Mouse (Mus musculus) naive thymus-derived CD4-positive, alpha-beta T cell, adult 2 months (primary cell): ENCODE data around the gene Cib4.

Experiments used
- DNase-seq: peaks from one replicate; pipeline ENCODE4 v3.0.0-alpha.2; 2011; ENCODE audit warnings: low read depth

Gene Cib4

DNA sequence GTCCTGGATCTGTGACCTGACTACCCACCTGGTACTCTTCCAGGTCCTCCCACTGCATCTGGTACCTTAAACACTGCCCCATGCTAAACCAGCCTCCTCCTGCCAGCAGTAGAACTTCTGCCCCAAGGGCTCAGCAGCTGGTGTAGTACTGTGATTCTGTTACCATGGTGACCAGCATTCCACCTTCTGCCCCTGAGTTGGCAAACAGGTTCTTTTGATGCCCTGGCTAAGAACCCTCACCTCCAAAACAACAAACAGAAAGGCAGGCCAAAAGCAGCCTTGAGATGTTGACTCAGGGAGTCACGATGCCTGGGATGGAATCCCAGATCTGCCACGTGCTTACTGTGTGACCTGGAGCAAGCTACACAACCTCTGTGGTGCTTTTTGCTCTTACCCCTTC lies at the start of gene Cib4:
Gene Cib4 (minus strand): TSS at position 139 of the 400 bp plus-strand sequence.
- DNase-seq: no peak

DNA sequence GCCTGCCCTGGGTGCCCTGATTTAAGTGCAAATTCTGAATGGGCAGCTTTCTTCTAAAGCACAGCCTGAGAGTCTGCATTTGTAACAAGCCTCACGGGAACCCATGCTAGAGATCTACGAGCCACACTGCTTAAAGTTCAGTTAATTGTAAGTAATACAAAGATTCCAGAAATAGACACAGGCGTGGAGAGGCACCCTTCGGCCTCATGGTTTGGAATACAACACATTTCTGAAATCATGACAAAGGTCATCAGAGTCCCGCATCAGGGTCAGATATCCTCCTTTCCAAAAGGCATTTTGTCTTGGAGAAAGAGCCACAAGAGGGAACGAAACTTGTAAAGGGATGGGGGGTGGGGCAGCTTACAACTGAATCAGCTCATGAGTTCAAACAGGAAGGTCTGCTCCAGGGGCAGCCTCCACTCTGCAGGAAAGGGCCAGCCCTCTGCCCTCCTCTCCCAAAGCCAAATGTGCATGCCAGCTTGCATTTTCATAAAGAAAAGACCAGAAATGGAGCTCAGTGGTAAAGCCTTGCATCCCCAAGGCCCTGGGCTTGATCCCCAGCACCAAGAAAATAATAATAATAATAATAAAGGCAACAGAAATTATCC lies 49.4 kb upstream of the Cib4 start:
- no peak for DNase-seq

DNA sequence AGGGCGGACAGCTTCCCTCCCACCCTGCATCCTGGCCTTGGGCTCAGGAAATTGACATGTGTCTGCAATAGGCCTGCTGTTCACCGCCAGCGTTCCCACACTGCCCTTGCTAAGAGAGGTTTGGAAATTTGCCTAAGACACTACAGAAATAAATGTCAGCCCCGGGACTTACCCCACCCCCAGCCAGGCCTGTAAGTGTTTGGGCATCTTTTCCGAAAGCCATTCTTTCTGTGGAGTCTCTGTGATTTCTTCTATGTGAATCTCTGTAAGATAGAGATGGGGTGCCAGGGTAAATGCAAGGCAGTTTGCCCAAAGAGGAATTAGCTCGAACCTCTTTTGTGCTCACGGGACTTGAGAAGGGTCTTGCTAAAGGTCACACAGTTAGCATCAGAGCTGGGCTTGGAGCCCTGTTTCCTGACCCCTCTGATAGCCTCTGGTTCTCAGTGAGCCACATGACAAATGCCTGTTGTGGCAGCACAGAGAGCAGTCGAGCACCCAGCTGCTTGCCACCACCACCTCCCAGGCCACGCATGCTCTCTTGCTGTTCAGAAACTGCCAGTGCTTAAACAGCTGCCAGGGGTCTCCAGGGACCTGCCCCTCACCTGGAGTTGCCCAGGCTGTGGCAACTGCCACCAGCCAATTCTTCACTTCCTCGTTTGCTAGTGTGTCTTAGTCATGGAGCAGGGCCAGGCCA lies 48.3 kb upstream of the Cib4 start:
- DNase-seq: no peak

DNA sequence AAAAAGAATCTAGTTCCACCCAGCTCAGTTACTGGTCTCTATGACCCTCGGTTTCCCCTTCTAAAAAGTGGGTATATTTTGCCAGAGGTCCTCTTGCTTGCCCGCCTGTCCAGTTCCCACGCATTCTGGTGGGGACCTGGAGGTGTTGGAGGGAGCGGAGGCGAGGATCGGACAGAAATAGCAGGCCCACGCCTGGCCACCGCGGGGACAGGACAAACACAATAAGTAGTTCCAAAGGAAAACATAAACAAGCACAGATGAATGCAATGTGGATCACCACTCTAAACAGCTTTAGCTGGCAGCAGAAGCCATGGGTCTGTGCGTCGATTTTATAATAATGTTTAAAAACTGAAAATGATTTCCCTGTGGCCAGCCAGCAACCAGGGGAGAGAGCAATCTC lies 47.7 kb upstream of the Cib4 start:
- DNase-seq: no peak

DNA sequence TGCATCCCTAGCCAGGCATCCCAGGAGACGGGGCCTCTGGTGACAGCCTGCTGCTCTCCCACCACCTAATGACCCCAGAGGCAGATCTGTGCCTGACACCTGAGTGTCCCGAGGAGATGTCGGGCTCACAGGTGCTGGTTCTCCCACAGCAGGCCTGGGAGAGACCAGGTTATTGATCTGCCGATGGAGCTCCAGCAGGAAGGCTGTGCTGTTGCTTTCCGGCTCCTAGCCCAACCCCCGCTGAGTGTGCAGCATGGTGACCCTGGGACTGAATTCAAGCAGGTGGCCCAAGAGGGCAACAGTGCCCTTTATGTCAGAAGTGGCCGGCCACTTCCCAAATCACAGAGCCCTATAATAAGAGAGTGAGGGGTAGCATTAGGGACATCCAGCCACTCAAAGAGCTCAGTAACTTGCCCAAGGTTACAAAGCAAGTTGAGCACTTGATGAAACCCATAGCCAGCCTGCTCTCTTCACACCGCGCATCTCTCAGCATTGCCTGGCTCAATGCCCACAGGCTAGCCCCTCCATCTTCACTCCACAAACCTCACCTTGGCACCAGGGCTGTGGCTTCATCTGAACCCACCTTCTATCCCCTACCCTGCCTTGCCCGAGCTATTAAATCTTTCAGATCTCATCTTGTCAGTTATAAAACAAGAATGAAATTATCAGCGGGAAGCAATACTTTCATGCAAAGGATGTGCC lies 46.8 kb upstream of the Cib4 start:
- no peak for DNase-seq

DNA sequence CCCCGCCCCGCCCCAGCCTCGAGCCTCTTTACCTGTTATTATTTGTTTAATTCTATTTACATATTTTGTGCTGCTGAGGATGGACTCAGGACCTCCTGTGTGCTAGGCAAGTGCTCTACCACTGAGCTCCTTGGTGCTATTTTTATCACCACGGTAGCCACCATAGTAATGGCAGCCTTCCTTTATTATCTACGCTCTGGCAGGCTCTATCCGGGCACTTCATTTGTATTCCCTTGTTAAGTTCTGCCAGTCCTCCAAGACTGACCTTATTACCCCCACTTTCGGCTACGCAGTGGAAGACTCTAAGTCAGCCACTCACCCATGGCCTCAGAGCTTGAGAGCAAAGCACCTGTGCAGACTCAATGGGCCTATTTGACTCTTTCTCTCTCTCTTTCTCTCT lies 46.1 kb upstream of the Cib4 start:
- no peak for DNase-seq

DNA sequence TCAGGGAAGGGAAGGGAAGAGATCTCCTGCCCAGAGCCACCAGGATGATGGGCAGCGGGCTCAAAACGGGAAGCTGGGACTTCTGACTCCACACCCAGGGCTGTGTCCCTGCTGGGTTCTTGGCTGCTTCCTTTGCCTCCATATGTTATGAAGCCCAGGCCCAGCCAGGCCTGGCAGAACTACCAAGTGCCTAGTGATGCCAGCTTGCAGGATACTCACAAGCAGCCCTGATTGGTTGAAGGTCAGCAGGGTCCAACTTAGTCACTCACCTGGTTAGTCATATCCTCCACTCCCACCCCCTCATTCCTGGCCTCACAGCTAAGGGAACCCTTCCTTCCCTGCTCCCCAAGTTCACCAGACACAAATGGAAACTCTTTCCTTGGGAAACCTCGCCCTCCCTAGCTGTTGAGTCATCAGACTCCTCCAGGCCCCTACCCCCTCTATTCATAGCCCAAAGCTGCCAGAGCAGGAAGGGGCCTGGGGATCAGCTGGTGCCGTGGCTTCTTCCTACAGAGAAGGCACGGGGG lies 45.6 kb upstream of the Cib4 start:
- no peak for DNase-seq

DNA sequence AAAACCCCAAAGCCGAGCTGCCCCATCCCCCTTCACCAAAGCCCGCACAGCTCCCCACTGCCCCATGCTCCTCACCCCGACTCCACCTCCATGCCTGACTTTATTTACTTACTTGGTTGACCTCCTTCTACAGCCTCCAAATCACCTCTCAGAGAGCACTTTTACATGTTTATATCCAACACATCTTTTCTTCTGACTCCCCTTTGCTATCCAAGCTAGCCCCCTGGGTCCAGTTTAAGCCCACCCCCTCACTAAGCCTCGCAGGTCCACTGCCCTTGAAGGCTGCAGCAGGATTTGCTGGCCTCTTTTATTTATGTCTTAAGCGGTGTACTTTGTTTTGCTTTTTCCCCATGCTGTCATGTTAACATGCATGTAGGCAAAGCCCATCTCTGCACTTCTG lies 44.6 kb upstream of the Cib4 start:
- no peak for DNase-seq

DNA sequence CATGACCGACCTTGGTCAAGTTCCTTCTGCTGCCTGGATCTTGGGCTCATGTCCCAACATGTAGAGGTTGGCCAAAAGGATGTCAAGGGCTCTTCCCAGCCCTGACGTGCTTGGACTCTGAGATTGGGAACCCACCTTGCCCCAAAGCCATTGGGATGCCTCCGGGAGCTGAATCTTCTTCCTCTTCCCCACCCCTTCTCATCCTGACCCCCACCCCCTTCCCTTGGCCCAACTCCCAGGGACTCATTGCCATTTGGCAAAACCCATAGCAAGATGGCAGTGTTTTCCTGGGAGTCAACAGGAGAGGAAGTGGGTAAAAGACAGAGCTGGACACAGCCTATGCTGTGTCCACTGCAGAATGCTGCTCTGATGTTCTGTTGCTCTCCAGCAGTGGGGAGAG lies 43.9 kb upstream of the Cib4 start:
- DNase-seq: no peak

DNA sequence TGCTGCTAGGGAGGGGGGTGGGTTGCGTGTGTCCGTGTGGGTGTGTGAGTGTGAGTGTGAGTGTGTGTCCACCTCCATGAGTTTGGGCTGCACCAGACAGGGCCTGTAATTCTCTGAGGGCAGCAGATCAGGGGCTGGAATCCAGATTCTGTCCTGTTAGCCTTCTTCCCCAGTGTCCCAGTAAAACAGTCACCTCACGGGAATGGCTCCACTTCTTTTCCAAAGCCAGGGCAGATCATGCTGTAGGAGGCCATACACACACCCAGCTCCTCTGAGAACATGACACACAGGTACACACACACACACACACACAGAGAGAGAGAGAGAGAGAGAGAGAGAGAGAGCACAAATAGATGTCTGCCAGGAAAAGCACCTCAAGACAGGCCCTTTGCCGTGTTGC lies 43.4 kb upstream of the Cib4 start:
- no peak for DNase-seq

DNA sequence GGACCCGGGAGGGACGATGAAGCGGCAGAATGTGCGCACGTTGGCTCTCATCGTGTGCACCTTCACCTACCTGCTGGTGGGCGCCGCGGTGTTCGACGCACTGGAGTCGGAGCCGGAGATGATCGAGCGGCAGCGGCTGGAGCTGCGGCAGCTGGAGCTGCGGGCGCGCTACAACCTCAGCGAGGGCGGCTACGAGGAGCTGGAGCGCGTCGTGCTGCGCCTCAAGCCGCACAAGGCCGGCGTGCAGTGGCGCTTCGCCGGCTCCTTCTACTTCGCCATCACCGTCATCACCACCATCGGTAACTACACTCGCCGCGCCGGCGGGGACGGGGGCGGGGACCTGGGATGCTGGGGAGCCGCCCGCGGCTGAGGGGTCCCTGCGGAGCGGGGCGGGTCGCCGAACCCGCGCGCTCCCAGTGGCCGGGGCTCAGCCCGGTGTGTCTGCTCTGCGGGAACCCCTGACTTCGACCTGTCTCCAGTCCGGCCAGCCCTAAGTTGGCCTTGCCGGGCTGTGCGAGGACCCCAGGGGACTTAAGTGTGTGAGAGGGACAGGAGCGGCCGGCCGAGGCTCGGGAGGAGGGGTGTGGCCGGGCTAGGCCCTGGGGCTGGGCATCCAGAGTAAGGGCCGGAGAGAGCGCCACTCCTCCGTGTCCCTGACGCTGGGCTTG lies 42.8 kb upstream of the Cib4 start:
- DNase-seq: no peak

DNA sequence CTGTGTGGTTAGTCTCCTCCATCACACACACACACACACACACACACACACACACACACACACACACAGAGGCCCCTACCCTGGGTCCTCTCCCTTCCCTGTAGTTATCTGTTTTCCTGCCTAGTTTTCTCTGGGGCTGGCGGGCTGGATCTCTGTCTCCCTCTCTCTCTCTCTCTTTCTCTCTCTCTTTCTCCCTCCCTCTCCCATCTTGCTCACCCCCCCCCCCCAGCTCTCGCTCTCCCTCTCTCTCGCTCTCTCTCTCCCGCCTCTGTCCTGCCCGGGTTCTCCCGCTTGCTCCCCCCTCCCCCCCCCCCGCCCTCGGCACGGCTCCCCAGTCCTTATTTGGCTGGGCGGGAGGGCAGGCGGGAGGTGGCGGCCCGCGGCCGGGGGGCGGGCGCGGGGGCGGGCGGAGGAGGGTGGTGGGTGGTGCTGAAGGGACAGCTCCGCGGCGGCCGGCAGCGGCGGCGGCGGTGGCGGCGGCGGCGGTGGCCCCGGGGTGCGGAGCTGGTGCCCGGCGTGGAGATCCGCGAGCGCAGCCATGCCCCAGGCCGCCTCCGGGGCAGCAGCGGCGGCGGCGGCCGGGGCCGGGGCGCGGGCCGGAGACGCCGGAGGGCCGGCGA lies 42.2 kb upstream of the Cib4 start, which contains the start of gene Kcnk3:
Gene Kcnk3 (plus strand): TSS at position 490 of the 620 bp plus-strand sequence.
- no peak for DNase-seq

DNA sequence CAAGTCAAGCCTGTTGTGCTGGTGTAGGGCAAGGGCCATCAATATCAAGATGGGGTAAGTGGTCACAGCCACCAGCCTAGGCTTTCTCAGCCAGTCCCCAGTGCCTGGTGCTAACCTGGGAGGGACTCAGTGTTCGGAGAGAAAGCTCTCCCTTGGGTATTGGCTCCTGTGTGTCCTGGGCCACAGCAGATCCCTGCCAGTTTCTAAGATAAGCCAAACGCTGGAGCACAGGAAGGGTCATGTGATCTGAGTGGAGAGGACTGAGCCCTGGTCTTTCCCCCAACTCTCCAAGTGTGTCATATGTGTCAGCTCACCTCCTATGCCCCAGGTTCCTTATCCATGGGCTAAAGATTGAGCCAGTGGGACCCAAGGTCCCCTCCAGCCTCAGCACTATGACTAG lies 41.5 kb upstream of the Cib4 start:
- no peak for DNase-seq

DNA sequence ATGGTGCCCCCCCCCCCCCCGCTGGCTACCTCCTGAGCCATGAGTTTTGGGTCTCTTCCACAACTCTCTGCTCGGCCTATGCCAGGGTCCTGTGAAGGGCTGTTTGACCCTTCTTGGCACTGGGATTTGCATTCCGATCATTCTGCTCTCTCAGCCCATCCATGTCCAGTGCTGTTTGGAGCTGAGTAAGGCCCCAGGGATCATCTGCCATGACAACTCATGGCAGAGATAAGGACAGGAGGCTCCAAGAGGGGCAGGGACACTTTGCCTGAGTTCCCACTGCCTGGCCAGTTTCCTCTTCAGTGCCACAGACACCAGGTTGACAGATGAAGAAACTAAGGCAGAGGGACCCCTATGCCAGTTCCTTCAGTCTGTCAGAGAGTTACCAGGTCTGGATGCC lies 41.0 kb upstream of the Cib4 start:
- DNase-seq: no peak

DNA sequence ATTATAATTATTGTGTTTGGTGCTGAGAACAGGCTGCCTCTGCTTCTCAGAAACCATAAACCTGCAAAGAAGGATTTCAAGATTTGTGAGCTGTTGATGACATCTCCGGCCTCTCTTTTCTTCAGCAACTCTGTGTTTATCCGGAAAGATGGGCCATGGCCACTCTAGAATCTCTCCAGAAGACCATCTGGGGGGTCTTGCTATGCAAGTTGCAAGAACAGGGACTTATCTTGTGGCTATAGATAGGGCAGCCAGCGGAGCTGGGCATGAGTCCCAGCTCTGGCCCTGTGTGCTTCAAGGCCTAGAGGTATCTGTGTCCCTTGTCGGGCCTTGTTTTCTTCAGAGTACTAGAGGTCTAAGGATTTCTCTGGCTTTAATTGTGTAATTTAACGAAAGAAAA lies 36.4 kb upstream of the Cib4 start:
- DNase-seq: no peak

DNA sequence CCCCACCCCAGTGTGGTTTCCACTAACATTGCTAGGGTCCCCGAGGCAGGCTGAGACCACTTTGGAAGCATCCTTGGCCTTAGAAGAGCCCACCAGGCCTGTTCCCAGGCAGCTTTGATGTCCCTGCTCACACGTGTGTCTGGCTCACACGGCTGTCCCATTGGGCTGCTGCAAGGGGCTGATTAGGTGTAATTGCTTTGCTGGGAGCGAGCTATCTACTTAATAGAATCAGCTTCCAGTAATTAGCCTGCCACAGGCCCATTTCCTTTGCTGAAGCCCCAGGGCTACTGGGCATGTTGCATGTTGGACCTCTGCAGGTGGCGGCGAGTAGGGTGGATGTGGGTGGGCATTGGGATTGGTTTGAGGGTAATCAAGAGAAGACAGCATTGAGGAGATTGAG lies 35.1 kb upstream of the Cib4 start:
- no peak for DNase-seq

DNA sequence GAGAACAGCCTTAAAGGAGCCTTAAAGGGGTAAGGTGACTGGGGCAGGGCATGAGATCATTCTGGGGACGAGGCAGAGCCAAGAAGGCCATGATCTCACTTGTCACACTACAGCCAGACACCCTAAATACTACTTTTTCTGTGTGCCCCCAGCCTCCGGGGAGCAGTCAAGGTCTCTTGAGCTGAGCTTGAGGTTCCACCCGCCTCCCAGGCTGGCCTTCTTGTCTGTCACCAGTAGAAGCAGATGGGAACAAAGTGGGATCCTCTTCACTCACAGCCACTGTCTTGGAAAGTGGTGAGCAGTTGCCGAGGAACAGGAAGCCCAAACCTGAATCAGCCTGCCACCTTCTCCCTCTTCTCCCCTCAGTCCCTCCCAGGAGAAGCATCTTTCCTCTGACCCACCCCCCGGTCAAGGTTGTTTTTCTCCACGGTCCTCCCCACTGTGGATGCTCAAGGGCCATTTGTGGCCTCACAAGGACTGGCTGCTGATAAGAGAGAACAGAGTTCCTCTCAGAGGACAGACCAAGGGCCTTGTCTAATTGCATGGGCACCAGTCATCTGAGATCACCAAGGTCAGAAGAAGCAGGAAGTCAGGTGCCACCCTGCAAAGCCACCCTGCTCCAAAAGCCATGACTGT lies 32.9 kb upstream of the Cib4 start:
- DNase-seq: no peak

DNA sequence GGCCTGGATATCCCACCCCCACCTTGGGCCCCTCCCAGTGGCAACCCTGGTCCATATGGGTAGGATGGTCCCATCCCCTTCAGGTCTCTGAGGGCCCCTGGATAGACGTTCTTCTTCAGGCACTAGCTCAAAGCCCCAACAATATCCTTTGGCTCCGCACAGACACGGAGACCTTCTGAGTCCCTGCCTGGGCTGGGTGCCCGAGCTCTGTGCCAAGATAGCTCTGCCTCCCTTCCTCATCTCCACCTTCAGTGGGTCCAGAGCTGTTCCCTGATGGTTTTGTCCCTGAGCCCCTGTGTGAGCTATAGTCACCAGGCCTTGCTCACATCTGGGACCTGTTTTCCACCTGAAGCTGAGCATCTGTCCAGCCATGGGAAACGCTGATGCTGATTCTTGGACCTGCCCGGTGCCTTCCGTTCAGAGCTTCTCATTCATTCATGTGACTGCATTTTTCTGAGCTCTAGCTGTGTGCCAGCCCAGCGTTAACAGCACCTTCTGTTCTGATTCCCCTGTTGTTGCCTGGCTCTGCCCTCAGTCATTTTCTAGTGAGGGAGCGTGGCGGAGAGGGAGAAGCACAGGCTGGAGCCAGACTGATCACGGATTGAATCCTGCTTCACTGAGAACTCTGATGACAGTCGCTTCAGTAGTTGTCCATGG lies 32.1 kb upstream of the Cib4 start:
- DNase-seq: no peak

DNA sequence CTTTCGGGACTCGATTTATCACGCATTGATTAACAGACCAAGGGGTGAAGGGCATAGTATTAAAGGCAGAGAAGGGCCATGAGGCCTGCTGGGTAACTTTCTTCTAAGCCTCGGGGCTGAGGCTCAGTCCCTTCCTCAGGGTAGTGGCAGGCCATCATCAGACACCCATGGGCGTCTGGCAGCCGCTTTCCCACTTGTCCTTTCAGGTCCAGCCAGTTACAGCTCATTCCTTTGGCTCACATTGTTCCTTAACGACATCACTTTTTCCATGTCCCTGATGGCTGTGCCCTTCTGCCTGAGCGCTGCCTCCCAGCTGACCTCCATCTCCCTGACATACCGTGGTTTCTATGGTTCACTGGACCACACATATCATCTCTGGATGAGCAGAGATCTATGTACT lies 31.6 kb upstream of the Cib4 start:
- no peak for DNase-seq

DNA sequence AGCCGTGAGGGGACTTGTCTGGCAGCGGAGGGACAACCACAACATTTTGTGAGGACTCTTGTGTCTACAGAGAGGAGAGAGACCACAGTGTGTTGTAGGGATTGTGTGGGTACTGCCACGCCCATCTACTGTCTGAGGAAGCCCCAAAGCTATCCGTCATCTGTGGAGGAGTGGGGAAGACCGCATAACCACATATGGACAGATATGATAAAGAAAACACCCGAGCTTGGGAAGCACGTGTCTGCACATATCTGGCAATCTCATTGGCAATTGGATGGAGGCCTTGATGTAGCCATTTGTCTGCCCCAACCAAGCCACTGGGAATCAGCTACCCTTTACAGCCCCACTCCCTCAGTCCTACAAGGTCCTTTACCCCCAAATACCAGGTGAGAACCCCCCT lies 30.6 kb upstream of the Cib4 start:
- no peak for DNase-seq

DNA sequence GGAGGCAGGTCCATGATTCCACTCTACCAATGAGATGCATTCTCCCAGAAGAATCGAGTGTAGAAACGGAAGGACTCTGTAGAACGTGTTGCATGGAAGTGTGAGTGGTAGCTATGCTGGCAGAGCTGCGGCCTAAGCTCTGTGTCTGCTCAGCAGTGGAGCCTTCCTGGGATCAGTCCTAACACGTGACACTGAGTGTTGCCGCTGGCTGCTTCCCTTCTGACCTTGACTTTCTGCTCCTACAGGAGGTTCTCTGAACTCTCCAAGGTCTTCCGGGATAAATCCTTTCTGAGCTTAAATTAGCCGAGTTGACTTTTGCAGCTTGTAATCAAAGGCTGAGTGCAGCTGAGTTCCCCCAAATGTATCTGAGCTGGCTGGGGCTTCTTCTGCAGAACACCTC lies 28.7 kb upstream of the Cib4 start:
- DNase-seq: no peak
